Mouse (Mus musculus) 3134 (cell line): ENCODE measurements around the gene Ap1g1.
A peak's percentile ranks its signal among the peaks of the same experiment; 100 is the strongest.

Experiments used
- DNase-seq: peaks from one replicate; pipeline ENCODE4 v3.0.0-alpha.2; 2011; ENCODE audit warnings: low spot score; ENCODE audit not compliant: insufficient read length; ENCODE audit errors: extremely low read depth

Ap1g1 gene

GRCm38 (mm10) chr8:109779431-109780228 is 1.3 kb downstream of the Ap1g1 start:
- no peak for DNase-seq

- no peak for DNase-seq
These were observed 2.2 kb downstream of the Ap1g1 start for GRCm38 (mm10) chr8:109780548-109780947.

- no peak for DNase-seq
These were observed 12.6 kb downstream of the Ap1g1 start for GRCm38 (mm10) chr8:109790938-109791337.

GRCm38 (mm10) chr8:109795166-109795565 is 16.8 kb downstream of the Ap1g1 start:
- no peak for DNase-seq

GRCm38 (mm10) chr8:109798721-109799120 is 20.4 kb downstream of the Ap1g1 start:
- DNase-seq: no peak

GRCm38 (mm10) chr8:109799245-109799644 is 20.9 kb downstream of the Ap1g1 start:
- no peak for DNase-seq

GRCm38 (mm10) chr8:109800325-109800724 is 22.0 kb downstream of the Ap1g1 start:
- no peak for DNase-seq

- DNase-seq: no peak
These were observed 24.9 kb downstream of the Ap1g1 start for GRCm38 (mm10) chr8:109803211-109803610.

- no peak for DNase-seq
These were observed 25.4 kb downstream of the Ap1g1 start for GRCm38 (mm10) chr8:109803801-109804200.

- DNase-seq: peak; percentile 56
These were observed 28.2 kb downstream of the Ap1g1 start for GRCm38 (mm10) chr8:109806522-109806921.

GRCm38 (mm10) chr8:109807401-109808119 is 29.2 kb downstream of the Ap1g1 start:
- no peak for DNase-seq

- DNase-seq: no peak
These were observed 29.7 kb downstream of the Ap1g1 start for GRCm38 (mm10) chr8:109808120-109808447.

- no peak for DNase-seq
These were observed 32.1 kb downstream of the Ap1g1 start for GRCm38 (mm10) chr8:109810434-109810833.

- no peak for DNase-seq
These were observed 36.9 kb downstream of the Ap1g1 start for GRCm38 (mm10) chr8:109815268-109815667.

- DNase-seq: no peak
These were observed 39.6 kb downstream of the Ap1g1 start for GRCm38 (mm10) chr8:109817933-109818332.

- DNase-seq: no peak
These were observed 45.2 kb downstream of the Ap1g1 start for GRCm38 (mm10) chr8:109823561-109823960.

- DNase-seq: no peak
These were observed 61.5 kb downstream of the Ap1g1 start for GRCm38 (mm10) chr8:109839822-109840221.

- DNase-seq: no peak
These were observed 64.1 kb downstream of the Ap1g1 start for GRCm38 (mm10) chr8:109842468-109842867.

- no peak for DNase-seq
These were observed 69.5 kb downstream of the Ap1g1 start for GRCm38 (mm10) chr8:109847866-109848265.

GRCm38 (mm10) chr8:109848981-109849380 is 70.6 kb downstream of the Ap1g1 start:
- DNase-seq: no peak

GRCm38 (mm10) chr8:109853423-109853822 is 75.1 kb downstream of the Ap1g1 start:
- DNase-seq: peak; percentile 19

- DNase-seq: no peak
These were observed 76.2 kb downstream of the Ap1g1 start for GRCm38 (mm10) chr8:109854522-109854921.
